Mouse (Mus musculus) ZHBTc4 (cell line): ENCODE measurements around the gene Gpc3.

Experiments
- DNase-seq: peaks from one replicate; pipeline ENCODE4 v3.0.0-alpha.2; 2011; ENCODE audit warnings: low read depth, low spot score

Gpc3 gene

GRCm38 (mm10) chrX:52558526-52558925 lies 55.2 kb downstream of the Gpc3 start:
- DNase-seq, result no peak

DNA sequence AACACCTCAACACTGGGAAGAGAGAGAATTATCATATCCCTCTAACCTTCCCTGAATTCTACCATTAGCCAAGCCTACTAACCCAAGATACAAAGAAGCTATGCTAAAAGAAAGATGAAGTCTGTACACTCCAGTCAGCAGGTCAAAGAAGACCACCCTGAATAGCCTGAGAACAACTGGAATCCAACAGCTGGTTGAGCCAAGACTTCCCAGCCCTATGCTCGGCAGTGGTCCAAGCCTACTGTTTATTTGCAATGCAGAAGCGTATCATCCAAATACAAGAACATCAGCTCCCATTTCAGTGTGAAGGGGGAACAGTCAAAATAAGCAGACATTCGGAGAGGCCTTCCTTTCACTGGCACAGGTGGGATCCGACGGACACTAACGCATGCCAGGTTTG lies 56.3 kb downstream of the Gpc3 start:
- no peak for DNase-seq

GRCm38 (mm10) chrX:52551296-52551695 lies 62.5 kb downstream of the Gpc3 start:
- no peak for DNase-seq

DNA sequence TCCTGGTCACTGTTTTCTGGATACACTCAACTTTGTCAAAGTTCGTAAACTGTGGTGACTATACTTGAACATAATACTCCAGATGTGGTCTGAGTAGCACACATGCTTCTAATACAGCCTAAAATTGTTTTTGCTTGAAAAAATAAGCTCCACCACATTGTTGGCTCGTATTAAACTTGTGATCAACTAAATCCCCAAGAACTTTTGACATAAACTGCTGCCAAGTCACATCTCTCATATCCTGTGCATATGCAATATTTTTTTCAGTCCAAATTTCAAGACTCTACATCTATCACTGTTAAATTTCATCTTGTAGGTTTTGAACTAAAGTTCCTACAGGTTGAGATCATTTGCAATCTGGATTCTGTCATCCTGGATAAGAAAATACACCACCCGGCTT lies 69.1 kb downstream of the Gpc3 start:
- no peak for DNase-seq

DNA sequence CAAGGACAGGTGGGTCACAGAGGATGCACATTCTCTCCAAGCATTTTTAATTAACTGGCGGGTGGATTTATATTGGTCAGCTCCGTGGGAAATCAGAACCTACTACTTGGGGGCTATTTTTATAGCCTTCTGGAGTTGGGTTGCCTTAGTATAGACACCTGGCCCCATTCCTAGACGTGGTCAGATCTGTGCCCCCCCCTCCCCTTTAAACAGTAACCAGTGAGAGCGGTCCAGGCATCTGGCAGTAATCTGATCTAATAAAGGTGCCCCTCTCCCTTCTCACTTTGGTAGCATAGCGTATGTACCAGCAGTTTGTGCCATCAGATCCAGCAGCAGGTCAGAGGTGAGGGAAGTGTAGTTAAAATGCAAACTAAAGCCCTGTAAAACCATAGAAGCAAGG lies 76.5 kb downstream of the Gpc3 start:
- DNase-seq, result no peak

GRCm38 (mm10) chrX:52533766-52534165 lies 80.0 kb downstream of the Gpc3 start:
- peak; percentile 5 for DNase-seq

DNA sequence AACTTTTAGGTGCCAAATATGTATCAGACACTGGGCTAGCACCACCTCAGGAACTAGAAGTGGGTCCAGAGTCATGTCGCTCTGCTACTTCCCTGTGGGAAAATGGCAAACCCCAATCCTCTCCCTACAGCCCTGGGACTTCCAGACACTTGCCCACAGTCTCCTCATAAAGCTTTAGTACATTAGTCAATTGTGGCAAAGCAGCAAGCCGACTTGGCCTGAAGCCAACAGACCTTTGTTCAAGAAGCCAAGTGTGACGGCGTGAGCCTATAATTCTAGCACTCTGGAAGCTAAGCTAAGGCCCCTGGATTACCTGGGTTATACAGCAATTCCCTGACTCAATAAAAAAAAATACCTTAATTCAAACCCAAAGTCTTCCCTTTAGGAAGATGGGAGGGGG lies 80.7 kb downstream of the Gpc3 start:
- DNase-seq, result no peak

- no peak for DNase-seq
These were observed 81.6 kb downstream of the Gpc3 start for GRCm38 (mm10) chrX:52532124-52532523.

DNA sequence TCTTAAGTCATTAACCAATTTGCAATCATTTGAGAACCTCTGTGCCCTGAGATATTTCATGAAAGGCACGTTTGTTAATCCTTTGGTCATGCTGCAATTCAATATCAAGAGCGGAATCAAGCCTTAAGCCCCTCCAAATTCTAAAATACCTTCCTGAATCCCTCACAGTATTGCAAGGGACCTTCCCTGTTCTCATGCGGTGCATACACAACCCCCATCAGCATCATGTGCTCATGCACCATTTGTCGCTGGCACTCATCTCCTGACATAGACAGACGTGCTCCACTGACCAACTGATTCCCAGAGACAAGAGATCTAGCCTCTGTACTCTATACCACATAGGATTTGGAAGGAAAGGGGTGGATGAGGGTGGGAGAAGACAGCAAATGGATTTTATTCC lies 87.7 kb downstream of the Gpc3 start:
- no peak for DNase-seq

DNA sequence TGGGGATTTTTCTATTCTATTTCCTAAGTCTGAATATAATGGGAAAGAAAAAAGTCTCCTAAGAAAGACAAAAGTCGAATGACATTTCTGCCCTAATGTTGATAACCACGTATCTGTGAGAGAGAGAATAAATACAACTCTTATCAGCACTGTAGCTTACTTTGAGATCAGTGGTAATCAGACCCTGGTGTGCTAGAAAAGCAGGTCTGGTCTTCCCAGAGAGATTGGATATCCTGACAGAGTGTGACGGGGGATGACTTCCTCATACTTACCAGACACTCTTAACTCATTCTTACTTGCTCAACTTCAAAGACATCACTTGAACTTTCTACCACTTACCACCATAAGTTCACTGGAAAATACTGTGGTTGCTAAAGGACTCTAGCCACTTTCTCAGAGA lies 88.6 kb downstream of the Gpc3 start:
- DNase-seq, result no peak

GRCm38 (mm10) chrX:52514553-52514952 lies 99.2 kb downstream of the Gpc3 start:
- no peak for DNase-seq

DNA sequence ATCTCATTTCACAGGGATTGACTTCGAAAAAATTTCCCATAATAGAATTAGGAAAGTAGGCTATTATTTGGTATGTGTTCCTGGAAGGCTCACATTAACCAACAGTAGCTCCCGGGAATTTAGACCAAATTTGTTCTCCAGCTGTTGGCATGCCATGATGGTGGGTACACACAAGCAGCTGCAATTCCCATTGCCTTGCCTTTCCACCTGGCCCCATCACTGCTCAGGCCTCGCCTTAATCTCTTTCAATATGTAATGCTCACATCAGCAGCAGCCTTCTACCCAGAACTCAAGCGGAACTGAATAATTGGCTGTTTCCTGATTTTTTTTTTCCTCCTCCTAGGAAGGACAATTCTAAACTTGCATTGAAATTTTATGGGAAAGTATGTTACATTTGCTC lies 102.6 kb downstream of the Gpc3 start:
- no peak for DNase-seq

- DNase-seq, result no peak
These were observed 109.9 kb downstream of the Gpc3 start for GRCm38 (mm10) chrX:52503857-52504256.

DNA sequence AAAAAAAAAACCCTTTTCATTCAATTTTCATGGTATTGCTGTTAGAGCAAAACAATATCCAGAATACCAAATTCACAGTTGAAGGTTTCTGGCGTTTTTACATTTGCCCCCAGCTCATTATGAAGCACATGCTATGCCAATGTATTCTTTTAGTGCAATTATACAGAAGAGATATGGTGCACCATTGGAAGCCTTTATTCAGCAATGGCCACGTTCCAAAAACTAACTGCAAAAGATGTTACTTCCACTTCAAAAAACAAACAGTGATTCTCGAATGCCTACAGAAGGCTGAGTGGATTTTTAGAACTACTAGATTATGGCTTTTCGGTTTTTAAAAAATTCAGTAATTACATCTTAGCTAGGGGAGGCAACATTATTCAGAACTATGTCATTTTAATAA lies 124.3 kb downstream of the Gpc3 start:
- DNase-seq, result no peak

DNA sequence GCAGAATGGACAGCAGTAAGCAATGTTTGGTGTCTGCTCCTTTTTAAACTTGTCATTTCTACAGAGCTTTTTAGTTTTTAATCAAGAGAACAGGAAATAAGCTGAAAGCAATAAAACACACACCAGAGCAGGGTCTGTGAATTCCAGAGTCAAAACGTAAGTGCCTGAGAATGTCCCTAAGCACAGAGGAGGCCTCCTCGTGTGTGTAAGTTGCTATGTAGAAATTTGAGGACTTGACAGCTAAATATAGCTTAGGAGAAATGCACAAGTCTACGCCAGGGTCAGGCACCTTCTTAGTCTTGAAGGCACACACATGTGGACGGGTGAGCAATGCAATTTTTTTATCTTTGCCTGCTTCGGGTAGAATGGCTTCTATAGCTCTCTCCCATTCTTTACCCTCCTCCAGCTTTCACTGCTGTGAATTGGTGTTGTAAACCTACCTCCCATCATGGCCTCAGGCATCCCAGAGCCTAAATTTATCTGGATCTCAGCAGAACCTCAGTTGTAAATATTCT lies 158.6 kb downstream of the Gpc3 start:
- DNase-seq, result no peak

DNA sequence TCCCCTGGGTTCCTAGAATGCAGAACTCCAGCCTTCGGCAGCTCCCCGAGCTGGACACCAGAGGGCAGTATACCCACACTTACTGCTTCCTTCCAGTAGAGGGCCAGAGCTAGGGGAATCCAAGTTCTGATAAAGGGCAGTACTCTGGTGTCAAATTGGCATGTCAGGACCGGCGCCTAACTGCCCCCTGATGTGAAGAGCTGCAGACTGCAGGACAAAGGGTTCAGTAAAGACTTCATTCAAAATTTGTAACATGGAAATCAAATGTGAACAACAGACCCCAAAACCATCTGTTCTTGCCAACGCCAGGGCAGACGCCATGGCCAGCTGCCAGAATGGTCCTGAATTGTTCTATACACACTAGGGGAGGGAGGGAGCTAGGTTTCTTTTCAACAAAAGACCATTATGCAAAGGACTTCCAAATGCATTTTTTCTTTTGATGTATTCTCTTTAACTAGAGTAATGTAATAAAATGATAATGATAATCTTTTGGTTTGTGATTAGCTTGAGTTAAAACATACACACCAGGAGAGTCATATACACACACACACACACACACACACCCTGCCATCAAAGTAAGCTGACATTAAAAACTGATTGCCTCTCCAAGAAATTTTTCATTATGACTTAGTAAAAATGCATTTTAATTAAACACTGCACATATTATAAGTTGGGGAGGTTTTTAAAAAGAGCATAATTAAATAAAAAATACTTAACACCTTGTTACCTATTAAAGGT lies 160.1 kb downstream of the Gpc3 start:
- DNase-seq, result peak; percentile 79

- no peak for DNase-seq
These were observed 164.6 kb downstream of the Gpc3 start for GRCm38 (mm10) chrX:52449177-52449576.

GRCm38 (mm10) chrX:52448496-52448895 lies 165.3 kb downstream of the Gpc3 start:
- DNase-seq, result no peak

- DNase-seq, result no peak
These were observed 167.2 kb downstream of the Gpc3 start for GRCm38 (mm10) chrX:52446530-52446929.

DNA sequence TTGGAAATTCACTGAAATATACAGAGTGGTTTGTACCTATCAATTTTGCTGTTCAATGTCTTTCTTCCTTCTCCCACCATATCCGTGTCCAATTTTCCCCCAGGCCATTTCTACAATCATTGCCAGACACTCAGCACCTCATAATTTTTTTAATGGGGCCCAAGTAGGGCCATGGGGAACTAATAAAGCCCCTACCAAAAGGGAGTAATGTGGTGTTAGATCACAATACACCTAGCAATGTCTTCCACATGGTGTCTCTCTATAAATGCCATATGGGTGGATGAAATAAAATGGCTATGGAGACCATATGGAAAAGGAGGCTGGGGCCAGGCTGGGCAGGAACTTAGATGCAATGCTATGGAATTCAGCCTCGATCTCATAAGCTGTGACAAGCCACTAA lies 168.8 kb downstream of the Gpc3 start:
- DNase-seq, result no peak

GRCm38 (mm10) chrX:52441798-52442197 lies 172.0 kb downstream of the Gpc3 start:
- DNase-seq, result peak; percentile 64

- no peak for DNase-seq
These were observed 174.3 kb downstream of the Gpc3 start for GRCm38 (mm10) chrX:52439421-52439820.

- DNase-seq, result no peak
These were observed 188.1 kb downstream of the Gpc3 start for GRCm38 (mm10) chrX:52425605-52426004.

DNA sequence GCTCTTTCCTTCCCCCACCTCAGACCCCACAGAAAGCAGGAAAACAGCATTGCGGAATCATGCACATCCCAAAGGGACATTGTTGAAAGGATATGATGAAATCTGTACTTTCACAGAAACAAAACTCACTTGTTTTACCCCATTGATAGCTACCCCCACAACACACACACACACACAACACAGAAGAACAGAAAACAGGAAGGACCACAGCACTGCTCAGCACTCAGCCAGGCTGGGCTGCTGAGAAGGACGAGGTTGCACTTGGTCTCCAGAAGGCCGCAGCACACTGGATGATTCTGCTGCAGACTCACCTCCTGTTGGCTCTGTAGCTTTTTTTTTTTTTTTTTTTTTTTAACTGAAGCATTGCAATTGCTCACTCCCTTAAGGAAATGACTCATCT lies 193.9 kb downstream of the Gpc3 start:
- DNase-seq, result no peak
